Comparison of ENCODE assay signal across 27 mouse cellular contexts in genomic region chr3:122695870-122696269, GRCm38 (mm10). TPM values are rescaled to one million over a fixed set of nuclear protein-coding genes. Genes with fewer than 3 reads are reported as not detected.
DNase-seq lines count a peak whose midpoint lies in the region; ATAC-seq and TF ChIP-seq lines count a peak whose summit lies in the region.
"Had no signal": no experiment of that assay in that cellular context is flagged by ENCODE, and none has a peak within 500 bp of the region (broad histone marks: within the 10 kb centered on the region; RNA-seq: fewer than 3 reads in every experiment).

No protein-coding gene starts in this region.

- 75% methylated on average over 3 of the region's 3 CpGs for WGBS in forebrain, embryonic 10.5 days

- no peak for TF ChIP-seq POLR2A in MEL (IDR thresholded peaks at IDR 0.05; ENCODE audit: control insufficient read depth in 1 of 2, insufficient read depth in 1 of 2, low read depth in 1 of 2, low read length in 2 of 2, poor library complexity in 1 of 2)

- H3K9me3 ChIP-seq in megakaryocyte, embryonic 14.5 days: no peaks in the 10 kb centered on the region
- H3K9me3 ChIP-seq in MEL (replicated peaks; ENCODE audit: insufficient read depth, low read length): no peaks in the 10 kb centered on the region
- no peaks in the 10 kb centered on the region for H3K9me3 ChIP-seq in forebrain, embryonic 10.5 days
- H3K9me3 ChIP-seq: embryonic facial prominence, embryonic 12.5 days; embryonic facial prominence, embryonic 15.5 days; forebrain, embryonic 12.5 days; forebrain, embryonic 15.5 days; G1E had no signal

- H3K27ac ChIP-seq in MEL (ENCODE audit: control insufficient read depth, low read depth, low read length): no peak overlapping the region
- no peak overlapping the region for H3K27ac ChIP-seq in forebrain, embryonic 10.5 days
- H3K27ac ChIP-seq: embryonic facial prominence, embryonic 12.5 days; embryonic facial prominence, embryonic 15.5 days; forebrain, embryonic 12.5 days; forebrain, embryonic 15.5 days; hindbrain, embryonic 14.5 days; hindbrain, postnatal 0 days had no signal

- no peak overlapping the region for H3K9ac ChIP-seq in MEL (ENCODE audit: control insufficient read depth, low read depth, low read length, poor library complexity, severe bottlenecking)
- H3K9ac ChIP-seq: embryonic facial prominence, embryonic 12.5 days; embryonic facial prominence, embryonic 15.5 days; forebrain, embryonic 12.5 days; forebrain, embryonic 15.5 days; hindbrain, embryonic 14.5 days had no signal

- peak; percentile 34 for DNase-seq in MEL (ENCODE audit: low read depth, low spot score)
- DNase-seq in forebrain, embryonic 10.5 days (ENCODE audit: extremely low spot score, low spot score): no peak
- DNase-seq in embryo, embryonic 11 days: no peak
- no peak for DNase-seq in embryo, embryonic 9.5 days (ENCODE audit: extremely low spot score)
- DNase-seq: adrenal gland, postnatal 10 days; adrenal gland, postnatal 36 days; cerebellum, adult 11 months; cerebellum, adult 2 months; cerebellum, adult 9-11 months; cerebellum, postnatal 25 days; gastrocnemius, postnatal 25 days; heart, adult 18-20 months; heart, postnatal 14 days; heart, postnatal 4 days; kidney, adult 2 months had no signal

- H3K79me2 ChIP-seq in MEL (ENCODE audit: control insufficient read depth, insufficient read depth, low read length, poor library complexity): no peaks in the 10 kb centered on the region

- peak overlapping the region; percentile 69 for H3K4me3 ChIP-seq in megakaryocyte, embryonic 14.5 days (replicated peaks)
- no peak overlapping the region for H3K4me3 ChIP-seq in MEL (ENCODE audit: control insufficient read depth in 1 of 2, insufficient read depth in 1 of 2, low read depth in 2 of 2, low read length in 2 of 2)
- H3K4me3 ChIP-seq in forebrain, embryonic 10.5 days: no peak overlapping the region
- H3K4me3 ChIP-seq: embryonic facial prominence, embryonic 12.5 days; embryonic facial prominence, embryonic 15.5 days; forebrain, embryonic 12.5 days; forebrain, embryonic 15.5 days had no signal

- no peak for TF ChIP-seq RAD21 in MEL (IDR thresholded peaks at IDR 0.05; ENCODE audit: low read depth, low read length)

- ATAC-seq in megakaryocyte, adult 5-6 weeks (ENCODE audit: poor library complexity, severe bottlenecking): no peak
- peak; percentile 75 for ATAC-seq in megakaryocyte progenitor cell, adult 5-6 weeks (replicated peaks; ENCODE audit: poor library complexity)
- ATAC-seq: forebrain, embryonic 15.5 days; hindbrain, postnatal 0 days; inflammation-experienced regulatory T-cells, adult 6 months; intestine, embryonic 16.5 days had no signal

- no peaks in the 10 kb centered on the region for H3K27me3 ChIP-seq in megakaryocyte, embryonic 14.5 days (replicated peaks)
- no peaks in the 10 kb centered on the region for H3K27me3 ChIP-seq in MEL (ENCODE audit: control insufficient read depth in 1 of 2, insufficient read depth in 2 of 2, low read length in 2 of 2)
- H3K27me3 ChIP-seq in forebrain, embryonic 10.5 days (ENCODE audit: poor library complexity, severe bottlenecking): no peaks in the 10 kb centered on the region
- H3K27me3 ChIP-seq: embryonic facial prominence, embryonic 12.5 days; embryonic facial prominence, embryonic 15.5 days; forebrain, embryonic 12.5 days; forebrain, embryonic 15.5 days had no signal

- peaks cover 27% of the 10 kb centered on the region for H3K36me3 ChIP-seq in megakaryocyte, embryonic 14.5 days (replicated peaks; ENCODE audit: low read length)
- H3K36me3 ChIP-seq in MEL (ENCODE audit: control insufficient read depth in 1 of 2, insufficient read depth in 2 of 2, low read length in 2 of 2): peaks cover 0 to 2% of the 10 kb centered on the region in 2 experiments; a peak in 2 of 4 replicates
- no peaks in the 10 kb centered on the region for H3K36me3 ChIP-seq in forebrain, embryonic 10.5 days (replicated peaks)
- H3K36me3 ChIP-seq: embryonic facial prominence, embryonic 12.5 days; embryonic facial prominence, embryonic 15.5 days; forebrain, embryonic 12.5 days; forebrain, embryonic 15.5 days; G1E had no signal

- no peak for TF ChIP-seq CTCF in MEL (IDR thresholded peaks at IDR 0.05 in 2 of 3, conservative IDR thresholded peaks at IDR 0.05 in 1 of 3; ENCODE audit: control insufficient read depth in 1 of 3, insufficient read depth in 1 of 3, low read depth in 2 of 3, low read length in 3 of 3, poor library complexity in 1 of 3, severe bottlenecking in 1 of 3)

- H3K4me1 ChIP-seq in megakaryocyte, embryonic 14.5 days: peaks cover 94% of the 10 kb centered on the region
- H3K4me1 ChIP-seq in MEL (ENCODE audit: control insufficient read depth in 1 of 2, insufficient read depth in 2 of 2, low read length in 2 of 2): peaks cover 5 to 6% of the 10 kb centered on the region in 2 experiments; a peak in 3 of 4 replicates
- no peaks in the 10 kb centered on the region for H3K4me1 ChIP-seq in forebrain, embryonic 10.5 days
- H3K4me1 ChIP-seq: embryonic facial prominence, embryonic 12.5 days; embryonic facial prominence, embryonic 15.5 days; forebrain, embryonic 12.5 days; forebrain, embryonic 15.5 days had no signal

- peak in 1 of 2 experiments; percentile 41; a peak in 2 of 4 replicates for TF ChIP-seq EP300 in MEL (IDR thresholded peaks at IDR 0.05; ENCODE audit: low read depth in 1 of 2, low read length in 2 of 2)

TF ChIP-seq in MEL, 35 proteins besides CTCF, POLR2A, EP300 and RAD21:
- no peak for TF ChIP-seq ZNF384 (IDR thresholded peaks at IDR 0.05; ENCODE audit: low read depth, low read length)
- peak; percentile 65; the same call in 1 of the 2 replicates for TF ChIP-seq MEF2A (IDR thresholded peaks at IDR 0.05; ENCODE audit: extremely low read depth, insufficient replicate concordance, low read depth, low read length, poor library complexity, severe bottlenecking)

RNA-seq across cellular contexts. Expression of gene Pde5a, which starts 32.9 kb away (rescaled TPM):
- 9.4 and 10.1 TPM in 2 replicates for polyA plus RNA-seq in megakaryocyte, embryonic 14.5 days (2012; ENCODE audit: insufficient read depth, low replicate concordance)
- 3.4 and 4.7 TPM in 2 replicates for total RNA-seq in megakaryocyte, adult 5-6 weeks (2015)
- total RNA-seq in megakaryocyte, adult 5-6 weeks (2017): 2.8 and 7.8 TPM in 2 replicates
- not detected in 2 replicates for total RNA-seq in MEL (2012; rRNA removed)
- not detected for polyA plus RNA-seq in MEL (2012; ENCODE audit: insufficient read depth in 1 of 2, insufficient read length in 2 of 2, low read depth in 1 of 2, low replicate concordance in 2 of 2, missing spikeins in 1 of 2)
- total RNA-seq in megakaryocyte progenitor cell, adult 5-6 weeks (2015): 1.1 TPM in 2 replicates
- total RNA-seq in megakaryocyte progenitor cell, adult 5-6 weeks (2017): 1.2 and 1.3 TPM in 2 replicates
- 3.0 and 3.7 TPM in 2 replicates for polyA plus RNA-seq in forebrain, embryonic 10.5 days (2016; fragmentation: Nextera tagmentation; extraction: Ambion mirVana)
- polyA plus RNA-seq: G1E had no signal
